Mouse (Mus musculus) heart, adult 9 months (tissue): ENCODE data around the gene Madd.

Experiments
- DNase-seq, 2 experiments: peaks; one replicate each; pipeline ENCODE4 v3.0.0; 2022; ENCODE audit warnings: low spot score in 2 of 2

Madd gene

DNA sequence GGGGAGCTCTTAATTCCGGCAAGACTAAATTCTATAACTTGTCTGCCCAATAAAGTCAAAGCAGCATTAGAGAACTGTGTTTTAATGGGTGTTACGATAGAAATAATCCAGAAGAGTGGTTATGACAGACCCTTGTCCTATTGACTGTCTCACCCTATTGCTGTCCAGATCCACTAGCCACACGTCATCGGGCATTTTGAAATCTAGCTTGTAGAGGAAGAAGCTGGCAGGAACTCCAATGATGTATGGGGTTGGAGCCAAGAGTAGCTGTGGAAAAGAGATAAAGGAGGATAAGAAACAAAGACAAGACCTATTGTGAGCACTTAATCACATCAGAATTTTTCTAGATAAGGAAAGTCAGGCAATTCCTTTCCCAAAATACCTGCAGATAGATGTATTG lies 8.1 kb downstream of the Madd start:
- DNase-seq: no peak

DNA sequence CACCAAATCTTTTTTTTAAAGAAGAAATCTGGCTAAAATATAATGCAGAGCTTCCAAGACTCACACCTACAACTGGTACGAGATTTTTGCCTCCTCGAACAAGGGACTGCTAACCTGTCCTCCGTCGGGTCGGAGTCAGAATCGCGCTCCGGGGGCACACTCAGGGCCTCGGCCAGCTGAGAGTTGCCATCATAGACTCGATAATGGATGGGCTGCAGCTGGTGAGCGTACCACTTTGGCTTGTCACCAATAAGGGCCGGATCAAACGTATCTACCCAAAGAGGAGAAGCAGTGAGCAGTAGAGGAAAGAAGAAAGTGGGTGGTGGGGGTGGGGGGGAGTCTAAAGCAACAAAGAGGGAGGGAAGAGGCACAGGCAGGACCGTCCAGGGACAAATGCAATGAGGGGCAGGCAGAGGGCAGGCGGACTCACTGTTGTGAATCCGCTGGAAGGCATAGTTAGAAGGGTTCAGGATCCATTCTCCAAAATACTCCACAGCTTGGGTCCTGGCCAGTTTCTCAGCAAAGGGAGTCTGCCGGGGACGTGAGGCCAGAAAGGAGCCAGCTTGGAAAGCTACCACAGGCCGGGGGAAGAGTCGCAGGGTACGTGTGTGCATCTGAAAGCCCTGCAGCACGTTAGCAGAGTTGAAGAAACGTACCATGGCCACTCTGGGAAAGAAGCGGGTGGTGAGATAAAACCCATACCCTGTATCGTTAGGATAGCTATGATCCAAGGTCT lies 13.9 kb downstream of the Madd start:
- no peak for DNase-seq

DNA sequence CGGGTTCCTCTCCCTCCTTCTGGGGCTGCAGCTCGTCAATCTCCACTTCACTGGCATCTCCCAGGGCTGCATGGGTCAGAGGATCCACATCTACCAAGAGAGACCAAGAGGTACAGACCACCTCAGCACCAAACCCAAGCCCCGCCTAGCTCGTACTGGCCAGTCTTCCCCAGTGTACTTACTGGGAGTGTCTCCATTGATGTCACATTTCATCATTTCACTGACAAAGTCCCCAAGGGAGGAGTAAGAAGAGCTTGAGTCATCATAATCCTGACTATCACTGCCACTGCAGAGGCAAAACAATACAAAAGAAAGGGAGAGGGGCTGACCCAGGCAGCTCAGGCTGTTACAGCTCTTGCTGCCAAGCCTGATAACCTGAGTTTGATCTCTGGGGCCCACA lies 16.0 kb downstream of the Madd start:
- no peak for DNase-seq

DNA sequence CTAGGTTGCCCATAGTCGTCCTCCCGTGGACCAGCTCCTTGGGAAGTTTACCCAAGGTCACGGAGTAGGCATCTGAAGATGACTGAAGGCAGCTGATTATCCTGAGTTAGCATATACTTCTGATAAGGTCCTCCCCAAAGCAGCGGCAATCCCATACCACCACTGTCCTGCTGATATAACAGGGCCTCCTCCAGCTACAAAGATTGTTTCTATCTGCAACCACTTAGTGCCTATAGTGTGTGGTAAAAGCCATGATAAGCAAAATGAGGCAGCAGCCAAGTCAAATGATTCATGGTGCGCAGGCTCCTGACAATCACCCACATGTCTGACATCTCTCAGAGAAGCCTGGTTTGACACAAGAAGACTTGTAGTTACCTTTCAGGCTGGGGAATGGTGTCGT lies 18.6 kb downstream of the Madd start:
- no peak for DNase-seq

DNA sequence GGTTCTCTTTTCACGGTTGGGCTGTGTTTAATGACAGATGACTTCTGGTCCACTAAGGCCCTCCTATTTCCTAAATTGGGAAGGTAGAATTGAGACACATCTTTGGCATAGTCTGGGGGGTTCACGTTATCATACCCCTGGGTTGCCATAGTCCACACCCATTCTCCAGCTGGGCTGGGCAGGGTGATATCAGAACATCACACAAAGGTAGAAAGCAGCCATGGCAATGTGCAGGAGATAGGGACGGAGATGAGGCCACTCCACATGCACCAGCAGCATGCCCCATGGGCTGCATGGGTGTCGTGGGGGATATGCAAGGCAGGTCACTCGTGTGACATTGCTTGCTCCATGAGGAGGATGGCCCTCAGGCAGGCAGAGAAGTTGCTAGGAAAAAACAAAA lies 20.1 kb downstream of the Madd start:
- no peak for DNase-seq

DNA sequence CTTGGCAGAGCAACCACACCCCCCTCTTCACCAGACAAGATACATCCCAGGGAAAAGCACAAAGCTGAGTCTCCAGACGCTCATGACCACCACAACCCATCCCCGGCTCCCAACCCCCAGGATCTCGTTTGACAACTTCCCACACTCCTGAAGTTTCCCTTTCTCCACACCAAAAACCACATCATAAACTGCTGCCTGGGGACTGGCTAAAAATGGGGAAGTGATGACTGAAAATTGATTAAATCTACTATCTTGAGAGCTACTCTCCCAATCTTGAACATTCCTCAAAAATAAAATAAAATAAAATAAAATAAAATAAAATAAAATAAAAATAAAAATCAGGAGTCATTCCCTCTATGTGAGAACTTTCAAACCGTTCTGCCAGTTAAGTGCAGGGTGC lies 20.7 kb downstream of the Madd start:
- DNase-seq: no peak

DNA sequence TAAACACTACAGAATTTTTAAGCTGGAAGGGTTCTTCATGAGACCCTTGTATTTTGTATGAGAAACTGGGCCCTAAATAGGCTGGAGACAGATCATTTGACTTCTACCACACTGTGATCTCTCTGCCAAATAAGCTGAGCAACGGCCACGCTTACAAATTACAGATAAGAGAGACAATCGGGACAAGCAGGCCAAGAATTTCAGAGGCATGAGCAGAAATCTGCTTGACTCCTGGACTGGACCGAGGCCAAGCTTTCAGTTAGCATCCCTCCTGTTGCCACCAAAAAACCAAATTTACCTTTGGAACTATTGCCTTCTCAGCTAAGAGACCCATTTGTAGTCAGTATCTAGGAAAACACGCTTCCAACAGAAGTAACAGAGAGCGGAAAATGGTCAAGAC lies 23.0 kb downstream of the Madd start:
- no peak for DNase-seq

DNA sequence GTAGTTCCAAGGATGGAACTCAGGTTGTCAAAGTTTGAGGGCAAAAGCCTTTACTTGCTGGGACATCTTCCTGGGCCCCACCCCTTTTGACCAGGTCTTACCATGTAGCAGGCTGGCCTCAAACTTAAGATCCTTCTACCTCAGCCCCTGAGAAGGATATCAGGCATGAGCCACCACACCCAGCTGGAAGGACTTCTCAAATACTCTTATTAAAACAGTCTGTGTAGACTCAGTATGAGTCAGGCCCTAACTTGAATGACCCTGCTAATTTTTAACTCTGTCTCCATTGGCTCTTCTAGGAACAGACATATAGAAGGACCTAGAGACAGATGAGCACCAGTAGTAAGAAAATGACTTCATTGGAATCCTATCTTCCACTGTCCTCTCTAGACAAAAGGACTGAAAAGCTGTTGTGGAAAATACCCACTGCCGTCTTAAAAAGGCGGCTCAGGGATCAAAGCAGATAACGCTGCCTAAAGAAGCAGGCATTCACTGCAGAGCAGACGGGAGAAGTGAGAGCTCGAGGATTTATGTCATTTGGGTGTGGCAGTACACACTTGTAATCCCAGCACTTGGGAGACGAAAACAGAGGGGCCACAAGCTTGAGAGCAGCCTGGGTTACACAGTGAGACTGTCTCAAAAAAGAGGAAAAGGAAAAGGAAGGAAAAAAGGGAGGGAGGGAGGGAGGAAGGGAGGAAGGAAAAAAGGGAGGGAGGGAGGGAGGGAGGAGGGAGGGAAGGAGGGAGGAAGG lies 26.5 kb downstream of the Madd start:
- DNase-seq: no peak

DNA sequence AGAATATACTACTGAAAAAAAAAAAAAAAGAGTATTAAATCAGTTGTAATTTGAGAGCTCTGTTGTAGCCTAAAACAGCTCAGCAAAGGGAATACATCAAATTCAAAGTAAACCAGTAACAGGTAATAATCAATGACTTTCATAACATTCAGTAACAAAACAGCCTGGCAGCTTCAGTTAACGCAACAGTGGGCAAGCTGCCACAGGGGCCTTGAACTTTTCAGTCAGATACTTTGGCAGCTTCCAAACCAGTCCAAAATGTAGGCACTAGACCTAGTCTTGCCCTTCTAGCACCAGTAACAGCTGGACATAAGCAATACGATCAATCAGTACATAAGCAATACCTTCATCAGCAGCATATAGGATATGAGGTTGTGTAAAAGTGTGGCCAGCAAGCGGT lies 29.5 kb downstream of the Madd start:
- no peak for DNase-seq

DNA sequence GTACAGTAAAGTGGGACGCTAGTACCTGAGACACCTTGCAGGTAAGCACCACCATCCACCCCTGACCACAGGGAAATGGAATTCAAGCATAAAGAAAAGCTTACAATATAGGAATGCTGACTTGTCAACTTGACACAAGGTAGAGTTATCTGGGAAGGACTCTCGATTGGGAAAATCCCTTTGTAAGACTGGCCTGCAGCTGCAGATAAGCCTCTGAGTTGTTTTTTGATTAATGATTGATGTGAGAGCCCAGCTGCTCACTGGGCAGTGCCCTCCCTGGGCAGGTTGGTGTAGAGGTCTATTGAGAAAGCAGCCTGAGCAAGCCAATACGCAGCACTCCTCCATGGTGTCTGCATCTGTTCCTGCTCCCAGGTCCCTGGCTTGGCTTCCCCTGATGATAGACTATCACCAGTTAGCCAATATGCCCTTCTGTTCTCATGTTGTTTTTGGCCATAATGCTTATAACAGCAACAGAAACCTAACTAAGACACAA lies 30.7 kb downstream of the Madd start:
- DNase-seq: no peak

DNA sequence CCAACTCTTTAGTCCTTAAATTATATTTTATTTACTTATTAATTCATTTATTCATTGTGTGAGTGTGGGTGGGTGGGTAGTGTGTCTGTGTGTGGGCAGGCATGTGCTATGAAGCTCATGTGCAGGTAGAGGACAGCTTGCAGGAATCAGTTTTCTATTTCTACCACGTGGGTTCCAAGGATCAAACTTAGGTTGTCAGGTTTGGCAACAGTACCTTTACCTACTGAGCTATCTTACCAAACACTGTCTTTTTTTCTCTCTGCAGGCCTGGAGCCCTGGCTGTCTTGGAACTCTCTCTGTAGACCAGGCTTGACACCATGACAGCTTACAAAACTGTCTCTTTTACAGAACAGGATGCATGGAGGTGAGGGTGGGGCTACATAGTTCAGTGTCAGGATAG lies 32.3 kb downstream of the Madd start:
- no peak for DNase-seq

DNA sequence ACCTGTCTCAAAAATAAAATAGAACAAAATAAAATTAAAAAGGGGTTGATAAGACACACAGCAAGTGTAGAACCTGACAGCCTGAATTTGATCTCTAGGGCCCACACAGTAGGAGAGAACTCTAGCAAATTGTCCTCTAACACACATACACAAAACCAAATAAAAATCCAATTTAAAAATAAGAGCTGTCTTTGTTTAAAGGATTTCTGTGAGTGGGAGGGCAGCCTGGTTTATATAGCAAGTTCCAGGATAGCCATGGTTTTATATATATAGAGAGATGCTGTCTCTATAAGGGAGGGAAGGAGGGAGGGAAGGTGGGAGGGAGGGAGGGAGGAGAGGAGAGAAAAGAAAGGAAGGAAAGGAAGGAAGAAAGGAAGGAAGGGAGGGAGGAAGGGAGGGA lies 35.5 kb downstream of the Madd start:
- no peak for DNase-seq

DNA sequence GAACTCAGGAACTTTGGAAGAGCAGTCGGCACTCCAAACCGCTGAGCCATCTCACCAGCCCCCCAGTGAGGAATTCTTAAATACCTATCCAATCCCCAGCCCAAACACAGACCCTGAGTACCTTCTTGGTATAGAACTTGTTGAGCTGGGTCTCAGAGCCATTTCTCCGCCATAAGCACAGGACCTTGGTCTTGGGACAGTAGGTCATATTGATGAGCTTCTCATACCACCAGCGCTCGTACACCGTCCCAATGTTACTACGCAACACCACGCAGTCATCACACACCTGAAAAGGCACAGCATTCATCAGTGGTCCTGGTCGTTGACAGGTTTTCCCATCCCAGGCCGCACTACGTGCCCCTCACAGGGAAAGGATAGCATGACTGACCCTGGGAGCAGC lies 40.2 kb downstream of the Madd start:
- DNase-seq: no peak

DNA sequence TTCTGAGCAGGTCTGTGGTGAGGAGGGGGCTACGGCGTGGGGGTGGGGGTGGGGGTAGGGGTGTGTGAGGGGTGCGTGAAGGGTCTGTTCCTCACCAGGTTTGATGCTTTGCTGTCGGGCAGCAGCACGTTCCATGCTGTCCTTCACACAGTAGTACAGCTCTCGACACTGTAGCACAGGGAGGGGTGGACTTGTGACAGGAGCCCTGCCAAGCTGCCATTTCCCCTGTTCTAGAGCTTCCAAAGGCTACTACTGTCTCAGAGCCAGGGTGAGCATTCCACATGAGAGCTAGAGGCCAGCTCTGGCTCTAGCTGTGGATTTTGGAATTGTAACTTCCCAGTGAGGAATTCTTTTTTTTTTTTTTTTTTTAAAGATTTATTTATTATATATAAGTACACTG lies 40.7 kb downstream of the Madd start:
- DNase-seq: no peak

DNA sequence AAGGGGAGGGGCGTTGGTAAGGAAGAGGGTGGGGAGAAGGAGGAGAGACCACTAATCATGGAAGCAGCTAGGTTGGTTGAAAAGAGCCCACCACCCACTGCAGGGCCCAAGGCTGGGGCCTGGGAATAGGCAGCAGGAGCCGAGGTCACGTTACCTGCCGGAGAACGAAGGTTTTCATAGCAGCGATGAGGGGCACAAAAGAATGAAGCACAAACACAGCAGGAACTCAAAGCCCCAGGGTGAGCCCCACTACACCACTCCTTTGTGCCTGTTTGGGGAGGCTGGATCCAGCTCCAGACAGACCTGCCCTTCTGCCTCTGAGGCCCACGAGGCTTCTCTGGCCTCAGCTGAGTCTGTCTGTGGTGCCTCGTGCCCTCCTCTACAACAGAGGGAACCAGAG lies 43.9 kb downstream of the Madd start:
- DNase-seq: no peak

DNA sequence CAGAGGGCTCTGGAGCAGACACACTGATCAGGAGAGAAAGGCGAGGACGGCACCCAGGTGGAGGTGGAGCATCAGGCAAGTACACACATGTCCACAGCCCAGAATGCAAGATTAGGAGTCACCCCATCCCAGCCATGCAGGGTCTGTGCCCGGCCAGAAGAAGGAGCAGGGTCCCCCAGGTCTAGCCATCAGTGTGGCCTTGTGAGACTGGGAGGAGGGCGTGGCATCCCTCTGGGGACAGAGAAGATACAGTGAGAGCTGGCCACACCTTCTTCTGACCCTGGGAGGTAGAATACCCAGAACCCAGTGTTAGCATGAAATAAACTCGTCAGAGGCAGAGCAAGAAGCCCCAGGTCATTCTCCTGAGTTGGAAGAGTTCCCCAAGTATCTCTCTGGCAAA lies 44.3 kb downstream of the Madd start:
- DNase-seq: no peak

DNA sequence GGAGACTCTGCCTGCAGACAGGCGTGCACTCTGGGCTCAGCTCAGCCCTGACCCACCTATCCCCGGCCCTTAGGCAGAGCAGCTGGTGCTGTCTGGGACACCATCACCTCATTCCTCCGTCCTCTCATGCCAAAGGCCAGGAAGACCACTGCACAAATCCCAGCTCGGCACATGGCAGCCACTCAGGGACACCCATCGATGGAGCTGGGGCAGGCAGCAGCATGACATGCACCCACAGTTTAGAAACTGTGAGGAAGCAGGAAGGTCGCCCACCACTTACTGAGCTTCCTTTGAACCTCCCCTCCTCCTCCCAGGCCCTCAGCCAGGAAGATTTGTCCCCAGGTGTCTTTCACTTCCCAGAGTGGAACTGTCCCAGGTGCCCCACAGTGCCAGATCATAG lies 46.2 kb downstream of the Madd start:
- DNase-seq: peak in 1 of 2 experiments; percentile 8

DNA sequence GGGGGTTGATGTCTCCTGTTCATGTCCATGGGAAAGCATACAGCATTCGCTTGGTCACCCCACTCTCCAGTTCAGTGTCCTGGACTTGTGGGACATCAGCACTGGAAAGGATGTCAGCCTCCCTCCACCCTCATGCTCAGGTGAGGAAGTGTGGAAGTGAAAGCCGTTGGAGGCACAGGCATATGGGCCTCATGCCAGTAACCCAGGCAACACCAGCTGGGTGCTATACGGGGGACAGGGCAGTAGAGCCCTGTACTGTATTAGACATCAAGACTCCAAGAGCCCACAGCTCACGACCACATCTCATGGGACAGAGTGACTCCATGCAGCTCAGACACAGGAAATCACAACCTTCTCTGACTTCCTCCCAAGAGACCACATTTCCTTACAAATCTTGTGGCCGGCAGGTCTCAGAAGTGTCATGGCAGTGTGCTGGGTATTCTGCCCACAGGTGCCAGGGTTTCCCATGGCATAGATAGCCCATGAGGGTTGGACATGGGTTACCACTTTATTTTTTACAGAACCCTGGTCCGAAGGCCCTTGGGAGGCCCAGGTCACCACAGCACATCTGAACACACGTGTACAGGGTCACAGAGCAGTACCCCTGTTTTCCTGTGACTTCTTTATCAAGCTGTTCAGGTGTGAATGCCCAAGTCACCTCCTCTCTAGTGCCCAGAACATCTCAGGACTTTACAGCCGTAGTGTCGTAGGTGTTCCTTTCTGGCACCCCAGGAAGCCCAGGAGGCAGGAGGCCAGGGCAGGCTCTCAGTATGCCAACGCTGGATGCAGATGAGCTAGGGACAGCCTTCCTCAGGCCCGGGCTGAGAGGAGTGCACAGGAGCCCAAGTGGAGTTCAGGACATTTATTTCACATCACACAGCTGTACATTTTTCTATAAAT lies 46.9 kb downstream of the Madd start:
- DNase-seq: peak in 1 of 2 experiments; percentile 8

DNA sequence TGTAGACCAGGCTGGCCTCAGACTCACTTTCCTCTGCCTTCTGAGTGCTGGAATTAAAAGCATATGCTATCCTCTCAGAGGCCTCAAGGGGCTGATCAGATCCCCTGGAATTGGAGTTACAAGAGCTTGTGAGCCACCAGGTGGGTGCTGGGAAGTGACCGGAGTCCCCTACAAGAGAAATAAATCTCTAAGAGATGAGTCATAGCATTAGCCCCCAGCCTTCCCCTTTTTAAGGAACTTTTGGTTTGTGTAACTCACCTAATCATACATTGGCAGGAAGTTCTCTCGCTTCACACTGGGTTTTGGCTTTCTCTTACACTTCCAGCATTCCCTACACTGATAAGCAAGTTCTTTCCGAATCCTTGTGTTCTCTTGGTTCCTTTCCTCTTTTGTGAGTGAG lies 51.6 kb downstream of the Madd start:
- DNase-seq: no peak

DNA sequence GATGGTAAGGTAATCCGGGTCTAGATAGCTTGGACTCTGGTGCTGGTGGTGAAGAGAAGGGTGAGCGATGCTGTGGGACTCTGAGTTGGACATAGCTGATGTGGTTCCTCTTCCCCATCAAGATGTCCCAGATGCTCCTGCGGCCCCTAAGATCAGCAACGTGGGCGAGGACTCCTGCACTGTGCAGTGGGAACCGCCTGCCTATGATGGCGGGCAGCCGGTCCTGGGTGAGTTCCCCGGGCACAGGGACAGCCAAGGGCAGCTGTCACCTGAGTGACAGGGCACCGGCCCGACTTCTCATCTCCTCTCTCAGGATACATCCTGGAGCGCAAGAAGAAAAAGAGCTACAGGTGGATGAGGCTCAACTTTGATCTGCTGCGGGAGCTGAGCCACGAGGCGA lies 52.4 kb downstream of the Madd start:
- no peak for DNase-seq

DNA sequence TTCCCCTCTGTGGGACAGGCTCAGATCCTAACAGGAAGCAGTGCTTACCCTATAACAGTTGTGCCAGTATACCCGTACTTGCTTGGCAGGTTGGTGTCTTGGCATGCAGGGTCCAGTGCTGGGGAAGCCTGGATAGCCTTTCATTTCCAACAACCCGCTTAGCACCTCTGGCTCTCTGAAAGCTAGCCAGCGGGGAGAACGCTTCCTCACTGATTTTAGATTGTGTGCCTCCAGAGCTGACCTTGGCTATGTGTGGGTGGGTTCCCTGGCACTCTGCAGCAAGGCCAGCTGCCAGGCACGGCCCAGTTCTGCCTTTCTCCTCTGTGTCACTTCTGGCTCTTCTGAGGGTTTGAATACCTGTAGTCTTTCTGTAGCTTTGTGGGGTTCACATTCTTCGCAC lies 53.5 kb downstream of the Madd start:
- peak; percentile 65 to 68 for DNase-seq

DNA sequence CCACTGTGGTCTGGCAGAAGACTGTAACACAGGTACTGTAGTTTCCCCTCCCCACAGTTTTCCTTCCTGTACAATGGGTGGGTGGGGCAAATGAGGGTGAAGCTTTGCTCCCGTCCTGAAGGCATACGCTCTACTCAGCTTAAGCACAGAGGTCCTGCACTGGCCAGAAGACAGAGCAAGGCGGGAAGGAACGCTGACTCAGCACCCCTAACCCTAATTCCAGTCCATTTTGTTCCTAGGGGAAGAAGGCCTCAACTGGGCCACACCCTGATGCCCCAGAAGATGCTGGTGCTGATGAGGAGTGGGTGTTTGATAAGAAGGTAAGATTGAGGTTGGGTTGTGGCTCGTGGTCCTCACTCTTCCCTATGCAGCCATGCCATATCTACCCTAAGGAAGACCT lies 54.9 kb downstream of the Madd start:
- DNase-seq: no peak
